Comparison of ENCODE assay signal across 18 mouse cellular contexts in genomic region chr1:166284390-166284789, GRCm38 (mm10). TPM values are rescaled to one million over a fixed set of nuclear protein-coding genes. Genes with fewer than 3 reads are reported as not detected.
DNase-seq lines count a peak whose midpoint lies in the region; ATAC-seq lines count a peak whose summit lies in the region.
"Had no signal": no experiment of that assay in that cellular context is flagged by ENCODE, and none has a peak within 500 bp of the region (broad histone marks: within the 10 kb centered on the region; RNA-seq: fewer than 3 reads in every experiment).

No protein-coding gene starts in this region.

- no peak overlapping the region for H3K4me2 ChIP-seq in hindbrain, embryonic 14.5 days (replicated peaks)
- H3K4me2 ChIP-seq in midbrain, embryonic 15.5 days, result no peak overlapping the region
- H3K4me2 ChIP-seq: liver, embryonic 12.5 days had no signal

- peaks cover 7% of the 10 kb centered on the region for H3K36me3 ChIP-seq in hindbrain, embryonic 10.5 days
- no peaks in the 10 kb centered on the region for H3K36me3 ChIP-seq in hindbrain, embryonic 14.5 days (replicated peaks; ENCODE audit: control insufficient read depth, insufficient read depth)
- H3K36me3 ChIP-seq in embryonic facial prominence, embryonic 10.5 days (replicated peaks), result no peaks in the 10 kb centered on the region
- H3K36me3 ChIP-seq in midbrain, embryonic 15.5 days (replicated peaks), result no peaks in the 10 kb centered on the region
- H3K36me3 ChIP-seq: limb, embryonic 10.5 days; liver, embryonic 12.5 days had no signal

- WGBS in hindbrain, embryonic 10.5 days, result 71% methylated on average over 8 of the region's 8 CpGs
- 40% methylated on average over 8 of the region's 8 CpGs for WGBS in hindbrain, embryonic 14.5 days
- WGBS in embryonic facial prominence, embryonic 10.5 days, result 79% methylated on average over 8 of the region's 8 CpGs
- WGBS in midbrain, embryonic 15.5 days, result 38% methylated on average over 8 of the region's 8 CpGs

- ATAC-seq in hindbrain, embryonic 14.5 days (ENCODE audit: low FRiP score), result no peak
- peak; percentile 82 for ATAC-seq in granulocyte monocyte progenitor cell, adult 5-6 weeks (replicated peaks; ENCODE audit: poor library complexity, severe bottlenecking)
- no peak for ATAC-seq in midbrain, embryonic 15.5 days (replicated peaks)
- ATAC-seq: activated CD4-positive, CD25-positive, alpha-beta regulatory T cell, adult 4 months; liver, embryonic 12.5 days had no signal

- no peak overlapping the region for H3K9ac ChIP-seq in hindbrain, embryonic 14.5 days
- H3K9ac ChIP-seq in midbrain, embryonic 15.5 days, result no peak overlapping the region
- H3K9ac ChIP-seq: liver, embryonic 12.5 days had no signal

- DNase-seq in hindbrain, embryonic 10.5 days (ENCODE audit: low spot score), result no peak
- no peak for DNase-seq in hindbrain, embryonic 14.5 days (ENCODE audit: low spot score)
- DNase-seq in embryonic facial prominence, embryonic 10.5 days (ENCODE audit: low spot score), result no peak
- DNase-seq in embryo, embryonic 10 days (ENCODE audit: low spot score), result no peak
- DNase-seq in adipocyte (ENCODE audit: low spot score), result no peak
- DNase-seq in lung, adult 18-20 months, result no peak
- DNase-seq: kidney, adult 8-10 months; kidney, postnatal 4 days; layer of hippocampus, postnatal 36 days; thymus, adult 18-20 months had no signal

- H3K4me3 ChIP-seq in hindbrain, embryonic 10.5 days, result no peak overlapping the region
- H3K4me3 ChIP-seq in hindbrain, embryonic 14.5 days (replicated peaks; ENCODE audit: low read length), result no peak overlapping the region
- no peak overlapping the region for H3K4me3 ChIP-seq in embryonic facial prominence, embryonic 10.5 days
- no peak overlapping the region for H3K4me3 ChIP-seq in midbrain, embryonic 15.5 days
- H3K4me3 ChIP-seq: limb, embryonic 10.5 days; liver, embryonic 12.5 days; megakaryocyte, embryonic 14.5 days had no signal

- no peaks in the 10 kb centered on the region for H3K9me3 ChIP-seq in hindbrain, embryonic 10.5 days
- no peaks in the 10 kb centered on the region for H3K9me3 ChIP-seq in hindbrain, embryonic 14.5 days (ENCODE audit: control insufficient read depth, low read length)
- H3K9me3 ChIP-seq in embryonic facial prominence, embryonic 10.5 days, result no peaks in the 10 kb centered on the region
- no peaks in the 10 kb centered on the region for H3K9me3 ChIP-seq in midbrain, embryonic 15.5 days
- H3K9me3 ChIP-seq: limb, embryonic 10.5 days; liver, embryonic 12.5 days had no signal

- H3K27ac ChIP-seq in hindbrain, embryonic 10.5 days, result peak overlapping the region; percentile 91
- no peak overlapping the region for H3K27ac ChIP-seq in hindbrain, embryonic 14.5 days
- H3K27ac ChIP-seq in embryonic facial prominence, embryonic 10.5 days (replicated peaks), result peak overlapping the region; percentile 67
- peak overlapping the region; percentile 14; the same call in 1 of the 2 replicates for H3K27ac ChIP-seq in midbrain, embryonic 15.5 days
- H3K27ac ChIP-seq: limb, embryonic 10.5 days; liver, embryonic 12.5 days had no signal

- H3K27me3 ChIP-seq in hindbrain, embryonic 10.5 days (ENCODE audit: insufficient read depth, poor library complexity, severe bottlenecking), result no peaks in the 10 kb centered on the region
- no peaks in the 10 kb centered on the region for H3K27me3 ChIP-seq in hindbrain, embryonic 14.5 days (ENCODE audit: control insufficient read depth, insufficient read depth, low read length)
- no peaks in the 10 kb centered on the region for H3K27me3 ChIP-seq in embryonic facial prominence, embryonic 10.5 days (replicated peaks; ENCODE audit: low read depth, poor library complexity, severe bottlenecking)
- no peaks in the 10 kb centered on the region for H3K27me3 ChIP-seq in midbrain, embryonic 15.5 days (replicated peaks)

- peaks cover 82% of the 10 kb centered on the region for H3K4me1 ChIP-seq in hindbrain, embryonic 10.5 days (replicated peaks)
- H3K4me1 ChIP-seq in hindbrain, embryonic 14.5 days (replicated peaks; ENCODE audit: control insufficient read depth, insufficient read depth, low read length), result peaks cover 55% of the 10 kb centered on the region
- H3K4me1 ChIP-seq in embryonic facial prominence, embryonic 10.5 days, result peaks cover 66% of the 10 kb centered on the region
- peaks cover 68% of the 10 kb centered on the region for H3K4me1 ChIP-seq in midbrain, embryonic 15.5 days
- H3K4me1 ChIP-seq: liver, embryonic 12.5 days had no signal

RNA-seq across cellular contexts. Expression of gene Ildr2, which starts 30.5 kb away (rescaled TPM):
- polyA plus RNA-seq in hindbrain, embryonic 10.5 days (2016; fragmentation: Nextera tagmentation; extraction: Ambion mirVana), result 6.3 and 8.1 TPM in 2 replicates
- polyA plus RNA-seq in hindbrain, embryonic 14.5 days (2014; fragmentation: Nextera tagmentation; extraction: Ambion mirVana), result 3.6 and 4.1 TPM in 2 replicates
- 1.8 and 3.3 TPM in 2 replicates for polyA plus RNA-seq in embryonic facial prominence, embryonic 10.5 days (2016; fragmentation: Nextera tagmentation; extraction: Ambion mirVana)
- total RNA-seq in granulocyte monocyte progenitor cell, adult 5-6 weeks (2014; fragmentation: Nextera tagmentation), result not detected in 2 replicates
- not detected in 2 replicates for total RNA-seq in granulocyte monocyte progenitor cell, adult 5-6 weeks (2017)
- polyA plus RNA-seq in midbrain, embryonic 15.5 days (2015; fragmentation: Nextera tagmentation; extraction: Ambion mirVana), result 6.1 and 6.2 TPM in 2 replicates
- polyA plus RNA-seq: activated CD4-positive, CD25-positive, alpha-beta regulatory T cell, adult 4 months had no signal

RNA-seq across cellular contexts. Expression of gene Mael, which starts 45.8 kb away (rescaled TPM):
- polyA plus RNA-seq in hindbrain, embryonic 10.5 days (2016; fragmentation: Nextera tagmentation; extraction: Ambion mirVana), result 0.09 TPM in 1 of 2 replicates, not detected in the other
- 0.20 TPM in 1 of 2 replicates, not detected in the other for polyA plus RNA-seq in hindbrain, embryonic 14.5 days (2014; fragmentation: Nextera tagmentation; extraction: Ambion mirVana)
- polyA plus RNA-seq in embryonic facial prominence, embryonic 10.5 days (2016; fragmentation: Nextera tagmentation; extraction: Ambion mirVana), result 0.15 TPM in 1 of 2 replicates, not detected in the other
- total RNA-seq in granulocyte monocyte progenitor cell, adult 5-6 weeks (2014; fragmentation: Nextera tagmentation), result not detected in 2 replicates
- not detected in 2 replicates for total RNA-seq in granulocyte monocyte progenitor cell, adult 5-6 weeks (2017)
- polyA plus RNA-seq in midbrain, embryonic 15.5 days (2015; fragmentation: Nextera tagmentation; extraction: Ambion mirVana), result 0.14 TPM in 1 of 2 replicates, not detected in the other
- total RNA-seq: adrenal gland, postnatal 4 days; layer of hippocampus, postnatal 36 days had no signal
- polyA plus RNA-seq: activated CD4-positive, CD25-positive, alpha-beta regulatory T cell, adult 4 months; liver, embryonic 12.5 days; lung, embryonic 16.5 days had no signal
